Mouse (Mus musculus) heart, embryonic 10.5 days (tissue): ENCODE data around the gene Ggct. TPM values are rescaled to one million over a fixed set of nuclear protein-coding genes. Genes with fewer than 3 reads are reported as not detected.

Source experiments
- DNase-seq: peaks from one replicate; pipeline ENCODE4 v3.0.0-alpha.2; 2017; ENCODE audit warnings: low spot score
- H3K27ac ChIP-seq: fragments of 300-500 bp; sonication (generic); 2 replicates; pipeline ENCODE4 v1.5.1; 2016; ENCODE audit warnings: mild to moderate bottlenecking
- H3K27me3 ChIP-seq: fragments of 300-500 bp; sonication (generic); 2 replicates; pipeline ENCODE4 v1.6.1; 2016; ENCODE audit warnings: mild to moderate bottlenecking; ENCODE audit not compliant: poor library complexity, insufficient read depth, severe bottlenecking
- H3K36me3 ChIP-seq: fragments of 300-500 bp; sonication (generic); 2 replicates; pipeline ENCODE4 v1.6.1; 2016; ENCODE audit warnings: mild to moderate bottlenecking, moderate library complexity
- H3K4me1 ChIP-seq: fragments of 300-500 bp; sonication (generic); 2 replicates; pipeline ENCODE4 v1.6.1; 2016; ENCODE audit warnings: mild to moderate bottlenecking
- H3K4me3 ChIP-seq: fragments of 300-500 bp; sonication (generic); 2 replicates; pipeline ENCODE4 v1.5.1; 2016; ENCODE audit warnings: mild to moderate bottlenecking, moderate library complexity
- H3K9me3 ChIP-seq: fragments of 300-500 bp; sonication (generic); 2 replicates; pipeline ENCODE4 v1.6.1; 2016; ENCODE audit warnings: mild to moderate bottlenecking, moderate library complexity
- WGBS: fragments of 180-500 bp; shearing (Covaris S2); methylation state at CpG from one replicate; pipeline ENCODE4 v1.1.7; 2016; 5-methylcytosine and 5-hydroxymethylcytosine counted together
- polyA plus RNA-seq: library from polyadenylated mRNA; unstranded; fragments of >200 nt; fragmentation: Nextera tagmentation; extraction: Ambion mirVana; gene quantifications from 2 replicates; pipeline ENCODE4 v1.2.1, GENCODE M21; 2016

Gene Ggct
- polyA plus RNA-seq, 1 experiment from 2014 or later: 8.3 TPM

GRCm38 (mm10) chr6:55014184-55014583 lies 21.4 kb upstream of the Ggct start:
- H3K27me3 ChIP-seq: peaks cover 14% of the 10 kb centered on the region; the same call in 1 of the 2 replicates
- H3K4me3 ChIP-seq: no peak overlapping the region
- H3K27ac ChIP-seq: no peak overlapping the region
- H3K9me3 ChIP-seq: no peaks in the 10 kb centered on the region
- H3K4me1 ChIP-seq: peaks cover 13% of the 10 kb centered on the region
- no peaks in the 10 kb centered on the region for H3K36me3 ChIP-seq
- 87% methylated on average over 3 of the region's 3 CpGs for WGBS
- DNase-seq: no peak

DNA sequence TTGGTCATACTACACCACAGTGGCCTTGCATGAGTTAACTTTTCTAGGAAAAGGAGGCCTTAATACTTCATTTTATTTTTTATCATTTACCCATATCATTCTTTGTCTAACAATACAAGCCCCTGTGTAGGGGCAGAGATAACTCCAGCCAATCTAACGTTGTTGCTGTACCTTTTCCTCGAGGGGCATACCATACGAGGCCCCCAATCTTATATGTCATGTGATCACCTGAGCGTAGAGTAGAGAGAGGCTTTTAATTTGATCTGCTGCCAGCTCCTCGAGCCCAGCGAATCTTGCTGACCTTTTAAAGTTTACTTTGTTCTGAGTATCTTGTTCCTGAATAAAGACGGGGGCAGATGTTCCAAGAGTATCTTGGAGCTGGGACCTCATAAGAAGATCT lies 19.8 kb upstream of the Ggct start:
- H3K4me3 ChIP-seq: no peak overlapping the region
- peaks cover 15% of the 10 kb centered on the region; the same call in 1 of the 2 replicates for H3K27me3 ChIP-seq
- DNase-seq: no peak
- 72% methylated on average over 7 of the region's 7 CpGs for WGBS
- H3K36me3 ChIP-seq: no peaks in the 10 kb centered on the region
- H3K27ac ChIP-seq: no peak overlapping the region
- peaks cover 13% of the 10 kb centered on the region for H3K4me1 ChIP-seq
- no peaks in the 10 kb centered on the region for H3K9me3 ChIP-seq

DNA sequence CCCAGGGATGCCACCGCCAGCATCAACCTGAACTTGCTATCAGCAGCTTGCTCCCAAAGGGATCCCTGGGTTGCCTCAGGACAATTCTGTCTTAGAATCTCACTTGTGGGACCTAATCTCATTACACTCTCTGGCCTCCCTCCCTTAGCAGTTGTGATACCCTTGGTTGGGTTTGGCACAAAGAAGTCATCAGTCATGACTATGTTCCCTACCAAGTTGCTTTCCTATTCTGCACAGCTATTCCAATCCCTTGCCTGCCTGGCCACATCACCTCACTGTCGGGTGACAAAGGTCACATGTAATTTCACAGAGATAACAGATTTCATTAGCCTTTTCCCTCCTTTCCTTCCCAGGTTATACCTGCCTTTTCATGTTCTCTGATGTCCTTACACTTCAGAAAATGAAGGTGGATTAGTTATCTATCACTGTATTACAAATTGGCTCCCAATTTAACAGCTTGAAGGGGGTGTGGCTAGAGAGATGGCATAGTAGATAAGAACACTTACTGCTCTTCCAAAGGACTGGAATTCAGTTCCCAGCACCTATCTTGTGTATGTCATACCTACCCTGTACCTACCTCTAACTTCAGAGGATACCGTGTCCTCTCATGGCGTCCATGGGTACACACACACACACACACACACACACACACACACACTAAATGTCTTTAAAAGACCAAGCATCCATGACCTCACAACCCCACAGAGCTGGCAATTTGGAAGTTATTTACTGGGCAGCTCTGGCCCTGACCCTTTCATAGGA lies 17.8 kb upstream of the Ggct start:
- no peak for DNase-seq
- no peaks in the 10 kb centered on the region for H3K9me3 ChIP-seq
- H3K27me3 ChIP-seq: peaks cover 15% of the 10 kb centered on the region; the same call in 1 of the 2 replicates
- no peak overlapping the region for H3K27ac ChIP-seq
- H3K4me1 ChIP-seq: 0 out of 2 replicates have a peak, but pooled peaks cover 3% of the 10 kb centered on the region
- no peaks in the 10 kb centered on the region for H3K36me3 ChIP-seq
- WGBS: 69% methylated on average over 3 of the region's 4 CpGs
- H3K4me3 ChIP-seq: no peak overlapping the region

GRCm38 (mm10) chr6:55009391-55010230 lies 16.9 kb upstream of the Ggct start:
- whole genome bisulfite sequencing: 26% methylated on average over 16 of the region's 16 CpGs
- Histone ChIP-seq H3K4me3 (peak overlapping the region; percentile 20; the same call in 1 of the 2 replicates), H3K27ac (0 out of 2 replicates have a peak overlapping the region, but pooled peaks have one; percentile 56), H3K9me3 (no peaks in the 10 kb centered on the region), H3K36me3 (no peaks in the 10 kb centered on the region), H3K27me3 (peaks cover 15% of the 10 kb centered on the region; the same call in 1 of the 2 replicates), H3K4me1 (0 out of 2 replicates have a peak, but pooled peaks cover 3% of the 10 kb centered on the region)
- DNase-seq: no peak

GRCm38 (mm10) chr6:55008401-55008800 lies 15.7 kb upstream of the Ggct start:
- Histone ChIP-seq H3K27ac (no peak overlapping the region), H3K4me3 (no peak overlapping the region), H3K9me3 (no peaks in the 10 kb centered on the region), H3K4me1 (0 out of 2 replicates have a peak, but pooled peaks cover 5% of the 10 kb centered on the region), H3K36me3 (no peaks in the 10 kb centered on the region), H3K27me3 (peaks cover 15% of the 10 kb centered on the region; the same call in 1 of the 2 replicates)
- no peak for DNase-seq
- WGBS: 78% methylated on average over 8 of the region's 8 CpGs

GRCm38 (mm10) chr6:55003559-55003958 lies 10.8 kb upstream of the Ggct start:
- Histone ChIP-seq H3K27ac (no peak overlapping the region), H3K27me3 (peaks cover 8% of the 10 kb centered on the region; the same call in 1 of the 2 replicates), H3K9me3 (no peaks in the 10 kb centered on the region), H3K36me3 (no peaks in the 10 kb centered on the region), H3K4me1 (0 out of 2 replicates have a peak, but pooled peaks cover 5% of the 10 kb centered on the region), H3K4me3 (no peak overlapping the region)
- no peak for DNase-seq
- 61% methylated on average over 4 of the region's 4 CpGs for WGBS

GRCm38 (mm10) chr6:55002438-55002837 lies 9.7 kb upstream of the Ggct start:
- H3K4me3 ChIP-seq: no peak overlapping the region
- DNase-seq: no peak

DNA sequence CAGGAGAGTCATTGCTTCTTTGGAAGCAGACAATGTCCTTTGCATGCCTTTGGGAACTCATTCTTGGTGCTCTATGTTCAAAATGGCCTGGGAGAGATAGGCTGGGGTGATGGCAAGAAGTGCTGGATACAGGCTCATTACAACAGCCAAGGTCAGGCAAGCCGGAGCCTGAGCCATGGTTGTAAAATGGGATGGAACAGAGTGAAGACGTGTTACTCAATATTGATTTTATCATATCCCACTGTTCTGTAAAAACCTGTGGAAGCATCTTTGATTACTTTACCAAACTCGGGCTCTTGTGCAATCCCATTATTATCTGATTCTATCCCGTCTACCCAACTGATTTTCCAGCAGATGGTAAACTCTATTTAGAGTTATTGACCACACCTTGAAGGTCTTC lies 8.6 kb upstream of the Ggct start:
- no peak overlapping the region for H3K27ac ChIP-seq
- no peak overlapping the region for H3K4me3 ChIP-seq
- no peaks in the 10 kb centered on the region for H3K9me3 ChIP-seq
- H3K36me3 ChIP-seq: no peaks in the 10 kb centered on the region
- H3K27me3 ChIP-seq: peaks cover 4% of the 10 kb centered on the region; the same call in 1 of the 2 replicates
- DNase-seq: no peak
- H3K4me1 ChIP-seq: 0 out of 2 replicates have a peak, but pooled peaks cover 5% of the 10 kb centered on the region
- WGBS: 81% methylated on average over 4 of the region's 4 CpGs

More at GRCm38 (mm10) chr6:55002438-55002837, 9.7 kb upstream of the Ggct start:
- H3K27ac ChIP-seq: no peak overlapping the region
- no peaks in the 10 kb centered on the region for H3K9me3 ChIP-seq
- H3K4me1 ChIP-seq: 0 out of 2 replicates have a peak, but pooled peaks cover 5% of the 10 kb centered on the region
- WGBS: 62% methylated on average over 4 of the region's 4 CpGs
- H3K27me3 ChIP-seq: peaks cover 4% of the 10 kb centered on the region; the same call in 1 of the 2 replicates
- no peaks in the 10 kb centered on the region for H3K36me3 ChIP-seq

DNA sequence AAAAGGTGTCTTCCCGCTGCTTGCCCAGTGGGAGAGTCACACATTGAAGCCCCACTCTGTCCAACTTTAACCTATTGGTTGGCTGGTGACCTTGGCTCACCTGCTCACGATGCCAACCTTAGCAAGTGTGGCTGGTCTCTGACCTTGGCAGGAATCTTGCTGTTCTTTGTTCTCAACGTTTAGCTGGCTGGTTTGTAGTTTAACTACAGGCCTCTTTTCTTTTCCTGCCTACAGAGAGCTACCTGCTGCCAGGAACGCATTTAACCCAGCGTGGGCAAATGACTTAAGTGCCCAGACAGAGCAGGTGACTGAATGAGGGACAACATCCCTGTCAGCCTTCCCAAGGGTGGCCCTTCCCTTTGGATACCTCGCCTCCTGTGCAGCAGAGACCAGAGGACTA lies 5.0 kb upstream of the Ggct start:
- Histone ChIP-seq H3K27me3 (peaks cover 4% of the 10 kb centered on the region; the same call in 1 of the 2 replicates), H3K36me3 (no peaks in the 10 kb centered on the region)
- no peak for DNase-seq

DNA sequence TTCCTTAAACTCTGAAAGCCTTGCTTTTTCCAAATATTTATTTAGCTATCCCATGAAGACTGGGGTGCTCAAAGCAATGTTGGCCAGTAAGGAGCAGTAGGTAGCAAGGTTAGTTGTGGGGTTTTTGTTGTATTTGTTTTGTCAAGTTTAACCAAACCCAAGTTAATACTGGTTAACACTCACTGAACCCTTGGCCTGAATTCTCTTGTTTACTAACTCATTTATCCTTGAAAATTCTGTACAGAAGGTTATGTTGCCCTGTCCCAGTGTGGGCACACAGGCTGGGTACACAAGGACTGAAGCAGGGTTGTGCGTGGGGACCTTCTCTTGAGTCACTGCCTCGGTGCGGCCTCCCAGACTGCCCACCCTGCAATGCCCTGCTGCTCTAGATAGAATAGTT lies 3.6 kb upstream of the Ggct start:
- DNase-seq: no peak
- WGBS: 89% methylated on average over 3 of the region's 3 CpGs
- Histone ChIP-seq H3K27me3 (peaks cover 4% of the 10 kb centered on the region; the same call in 1 of the 2 replicates), H3K9me3 (no peaks in the 10 kb centered on the region), H3K27ac (no peak overlapping the region), H3K4me1 (peaks cover 12% of the 10 kb centered on the region), H3K4me3 (no peak overlapping the region), H3K36me3 (no peaks in the 10 kb centered on the region)

More for the DNA sequence above, 5.0 kb upstream of the Ggct start:
- Histone ChIP-seq H3K4me3 (no peak overlapping the region), H3K9me3 (no peaks in the 10 kb centered on the region), H3K27ac (no peak overlapping the region), H3K4me1 (0 out of 2 replicates have a peak, but pooled peaks cover 1% of the 10 kb centered on the region)
- 82% methylated on average over 6 of the region's 6 CpGs for WGBS

DNA sequence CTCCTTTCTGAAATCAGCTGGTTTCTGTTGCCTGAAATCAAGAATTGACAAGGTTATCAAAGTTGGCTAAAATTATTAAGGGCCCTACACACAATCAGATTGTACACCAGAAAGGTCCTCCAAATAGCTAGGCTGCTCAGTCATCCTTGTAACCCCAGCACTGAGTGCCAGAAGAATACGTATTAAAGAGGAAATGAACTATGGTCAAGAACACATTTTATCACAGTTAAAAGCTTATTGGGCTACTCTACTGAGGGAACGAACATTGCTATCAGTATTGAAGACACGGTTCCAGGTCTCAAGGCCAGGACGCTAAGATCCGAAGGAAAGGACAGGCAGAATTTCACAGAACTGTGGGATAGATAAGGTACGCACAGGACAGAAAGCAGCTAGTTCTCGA lies 609 bp downstream of the Ggct start:
- H3K36me3 ChIP-seq: no peaks in the 10 kb centered on the region
- H3K4me3 ChIP-seq: peak overlapping the region; percentile 71
- DNase-seq: no peak
- peaks cover 5% of the 10 kb centered on the region; the same call in 1 of the 2 replicates for H3K27me3 ChIP-seq
- peak overlapping the region; percentile 83 for H3K27ac ChIP-seq
- H3K9me3 ChIP-seq: no peaks in the 10 kb centered on the region
- peaks cover 14% of the 10 kb centered on the region for H3K4me1 ChIP-seq
- 5% methylated on average over 7 of the region's 7 CpGs for WGBS

- H3K27me3 ChIP-seq: peaks cover 5% of the 10 kb centered on the region; the same call in 1 of the 2 replicates
- 63% methylated on average over 2 of the region's 2 CpGs for WGBS
- no peak overlapping the region for H3K4me3 ChIP-seq
- H3K4me1 ChIP-seq: peaks cover 14% of the 10 kb centered on the region
- DNase-seq: no peak
- no peak overlapping the region for H3K27ac ChIP-seq
- H3K9me3 ChIP-seq: no peaks in the 10 kb centered on the region
- no peaks in the 10 kb centered on the region for H3K36me3 ChIP-seq
Measured at GRCm38 (mm10) chr6:54991189-54991588, 1.6 kb downstream of the Ggct start.
